Mouse (Mus musculus): ENCODE measurements around the gene Sf3a1. TPM values are rescaled to one million over a fixed set of nuclear protein-coding genes. Genes with fewer than 3 reads are reported as not detected.

Gene Sf3a1
- polyA plus RNA-seq, 1 experiment, result 24.7 TPM

GRCm38 (mm10) chr11:4206563-4206962, 46.4 kb downstream of the Sf3a1 start:
- Histone ChIP-seq H3K27me3 (ENCODE audit: control insufficient read depth, insufficient read depth, low read length) (no peaks in the 10 kb centered on the region), H3K36me3 (ENCODE audit: control insufficient read depth, insufficient read depth, low read length) (peaks cover 35% of the 10 kb centered on the region), H3K27ac (ENCODE audit: insufficient read depth, low read depth, low read length) (no peak overlapping the region), H3K4me1 (ENCODE audit: control insufficient read depth, insufficient read depth, insufficient read length, low read length) (peaks cover 8% of the 10 kb centered on the region), H3K4me3 (ENCODE audit: low read depth, low read length) (no peak overlapping the region)
- 73% methylated on average over 6 of the region's 6 CpGs for WGBS
- TF ChIP-seq CTCF (IDR thresholded peaks at IDR 0.05; ENCODE audit: extremely low read depth, insufficient read length, insufficient replicate concordance, low read depth, low read length), result no peak
- no peak for TF ChIP-seq POLR2A (IDR thresholded peaks at IDR 0.05; ENCODE audit: low read depth, low read length)

DNA sequence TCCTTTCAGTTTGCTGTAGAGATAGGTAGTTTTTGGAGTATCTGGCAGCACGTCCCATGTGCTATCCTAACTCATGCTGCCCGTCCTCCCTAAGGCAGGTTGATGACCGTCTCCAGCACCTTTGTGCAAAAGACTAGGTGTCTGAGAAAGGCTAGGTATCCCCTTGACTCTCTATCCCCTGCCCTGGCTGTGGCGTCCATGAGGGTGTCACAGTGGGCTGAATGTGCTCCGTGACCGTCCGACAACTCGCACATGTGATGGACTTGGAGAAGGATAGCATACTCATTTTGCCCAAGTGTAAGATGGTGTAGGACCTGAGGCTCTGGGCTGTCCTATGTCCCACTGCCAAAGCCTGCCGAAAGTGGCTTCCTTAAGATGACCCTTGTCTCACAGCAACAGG, 47.5 kb downstream of the Sf3a1 start:
- TF ChIP-seq POLR2A (IDR thresholded peaks at IDR 0.05; ENCODE audit: low read depth, low read length) (no peak), CTCF (IDR thresholded peaks at IDR 0.05; ENCODE audit: extremely low read depth, insufficient read length, insufficient replicate concordance, low read depth, low read length) (no peak)
- Histone ChIP-seq H3K27ac (ENCODE audit: insufficient read depth, low read depth, low read length) (no peak overlapping the region), H3K4me3 (ENCODE audit: low read depth, low read length) (no peak overlapping the region), H3K4me1 (ENCODE audit: control insufficient read depth, insufficient read depth, insufficient read length, low read length) (peaks cover 8% of the 10 kb centered on the region), H3K36me3 (ENCODE audit: control insufficient read depth, insufficient read depth, low read length) (peaks cover 35% of the 10 kb centered on the region), H3K27me3 (ENCODE audit: control insufficient read depth, insufficient read depth, low read length) (no peaks in the 10 kb centered on the region)
- 94% methylated on average over 9 of the region's 9 CpGs for WGBS

DNA sequence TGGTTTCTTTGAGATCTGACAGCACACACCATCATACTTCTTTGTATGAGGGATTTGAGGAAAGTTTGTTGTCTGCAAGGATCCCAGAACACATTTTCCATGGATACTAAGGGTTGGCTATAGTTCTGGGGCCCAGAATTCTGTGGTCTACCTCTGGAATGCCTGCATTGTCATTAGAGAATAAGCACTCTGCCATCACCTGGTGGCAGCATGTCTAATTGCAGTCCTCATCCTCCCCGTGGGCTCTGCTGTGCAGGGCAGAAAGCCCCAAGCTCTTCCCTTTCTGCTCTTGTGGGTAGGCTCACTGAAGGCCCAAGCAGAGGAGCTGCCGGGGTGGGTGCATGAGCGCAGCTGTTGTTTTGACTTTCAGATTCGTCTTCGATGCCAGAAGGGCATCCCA, 49.4 kb downstream of the Sf3a1 start:
- H3K4me3 ChIP-seq (ENCODE audit: low read depth, low read length), result no peak overlapping the region
- H3K4me1 ChIP-seq (ENCODE audit: control insufficient read depth, insufficient read depth, insufficient read length, low read length), result no peaks in the 10 kb centered on the region; the same call in 1 of the 2 replicates
- TF ChIP-seq CTCF (IDR thresholded peaks at IDR 0.05; ENCODE audit: extremely low read depth, insufficient read length, insufficient replicate concordance, low read depth, low read length) (no peak), POLR2A (IDR thresholded peaks at IDR 0.05; ENCODE audit: low read depth, low read length) (no peak)
- no peak overlapping the region for H3K27ac ChIP-seq (ENCODE audit: insufficient read depth, low read depth, low read length)
- H3K36me3 ChIP-seq (ENCODE audit: control insufficient read depth, insufficient read depth, low read length), result peaks cover 53% of the 10 kb centered on the region
- 81% methylated on average over 5 of the region's 5 CpGs for WGBS
- H3K27me3 ChIP-seq (ENCODE audit: control insufficient read depth, insufficient read depth, low read length), result no peaks in the 10 kb centered on the region

DNA sequence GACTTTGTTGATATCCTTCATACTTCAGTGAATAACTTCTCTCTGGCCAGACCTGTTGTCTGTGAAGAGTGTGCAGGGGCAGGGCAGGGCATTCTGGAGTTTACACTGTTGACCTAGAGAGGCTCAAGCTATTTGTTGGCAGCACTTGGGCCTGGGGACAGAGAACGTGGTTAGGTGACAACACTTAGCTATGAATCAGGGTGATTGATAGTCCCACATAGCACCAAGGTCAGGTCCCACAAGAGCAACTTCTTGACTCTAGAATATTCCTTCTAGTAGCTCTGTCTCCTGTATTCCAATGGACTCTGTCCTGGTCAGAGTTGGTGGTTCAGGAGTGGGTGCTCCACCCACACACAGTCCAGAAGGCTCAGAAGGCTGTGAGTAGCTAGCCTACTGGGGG, 50.6 kb downstream of the Sf3a1 start:
- 74% methylated on average over 1 of the region's 1 CpGs for WGBS
- Histone ChIP-seq H3K27me3 (ENCODE audit: control insufficient read depth, insufficient read depth, low read length) (no peaks in the 10 kb centered on the region), H3K4me3 (ENCODE audit: low read depth, low read length) (no peak overlapping the region), H3K36me3 (ENCODE audit: control insufficient read depth, insufficient read depth, low read length) (peaks cover 57% of the 10 kb centered on the region), H3K4me1 (ENCODE audit: control insufficient read depth, insufficient read depth, insufficient read length, low read length) (no peaks in the 10 kb centered on the region), H3K27ac (ENCODE audit: insufficient read depth, low read depth, low read length) (no peak overlapping the region)
- TF ChIP-seq CTCF (IDR thresholded peaks at IDR 0.05; ENCODE audit: extremely low read depth, insufficient read length, insufficient replicate concordance, low read depth, low read length), result no peak
- no peak for TF ChIP-seq POLR2A (IDR thresholded peaks at IDR 0.05; ENCODE audit: low read depth, low read length)

GRCm38 (mm10) chr11:4213107-4213506, 53.0 kb downstream of the Sf3a1 start:
- peaks cover 3% of the 10 kb centered on the region; the same call in 1 of the 2 replicates for H3K4me1 ChIP-seq (ENCODE audit: control insufficient read depth, insufficient read depth, insufficient read length, low read length)
- H3K27ac ChIP-seq (ENCODE audit: insufficient read depth, low read depth, low read length), result no peak overlapping the region
- WGBS, result 92% methylated on average over 10 of the region's 10 CpGs
- no peak overlapping the region for H3K4me3 ChIP-seq (ENCODE audit: low read depth, low read length)
- no peaks in the 10 kb centered on the region for H3K27me3 ChIP-seq (ENCODE audit: control insufficient read depth, insufficient read depth, low read length)
- TF ChIP-seq CTCF (IDR thresholded peaks at IDR 0.05; ENCODE audit: extremely low read depth, insufficient read length, insufficient replicate concordance, low read depth, low read length), result no peak
- no peak for TF ChIP-seq POLR2A (IDR thresholded peaks at IDR 0.05; ENCODE audit: low read depth, low read length)
- H3K36me3 ChIP-seq (ENCODE audit: control insufficient read depth, insufficient read depth, low read length), result peaks cover 44% of the 10 kb centered on the region

DNA sequence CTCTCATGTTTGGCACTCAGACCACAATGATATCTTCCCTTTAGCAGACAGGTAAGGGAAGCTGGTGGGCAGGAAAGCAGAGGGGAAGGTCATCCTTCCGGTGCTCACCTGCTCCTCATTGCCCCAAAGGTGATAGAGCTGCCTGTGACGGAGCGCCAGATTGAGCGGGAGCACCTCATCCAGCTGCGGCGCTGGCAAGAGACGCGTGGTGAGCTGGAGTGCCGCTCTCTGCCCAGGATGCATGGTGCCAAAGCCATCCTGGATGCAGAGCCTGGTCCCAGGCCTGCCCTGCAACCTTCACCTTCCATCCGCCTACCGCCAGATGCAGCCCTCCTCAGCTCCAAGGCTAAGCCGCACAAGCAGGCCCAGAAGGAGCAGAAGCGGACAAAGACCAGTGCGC, 54.4 kb downstream of the Sf3a1 start:
- Histone ChIP-seq H3K36me3 (ENCODE audit: control insufficient read depth, insufficient read depth, low read length) (peaks cover 37% of the 10 kb centered on the region), H3K4me3 (ENCODE audit: low read depth, low read length) (no peak overlapping the region), H3K4me1 (ENCODE audit: control insufficient read depth, insufficient read depth, insufficient read length, low read length) (peaks cover 7% of the 10 kb centered on the region), H3K27me3 (ENCODE audit: control insufficient read depth, insufficient read depth, low read length) (no peaks in the 10 kb centered on the region), H3K27ac (ENCODE audit: insufficient read depth, low read depth, low read length) (no peak overlapping the region)
- TF ChIP-seq POLR2A (IDR thresholded peaks at IDR 0.05; ENCODE audit: low read depth, low read length) (no peak), CTCF (IDR thresholded peaks at IDR 0.05; ENCODE audit: extremely low read depth, insufficient read length, insufficient replicate concordance, low read depth, low read length) (no peak)
- WGBS, result 93% methylated on average over 14 of the region's 14 CpGs

- no peak overlapping the region for H3K27ac ChIP-seq (ENCODE audit: insufficient read depth, low read depth, low read length)
- peaks cover 7% of the 10 kb centered on the region for H3K4me1 ChIP-seq (ENCODE audit: control insufficient read depth, insufficient read depth, insufficient read length, low read length)
- TF ChIP-seq POLR2A (IDR thresholded peaks at IDR 0.05; ENCODE audit: low read depth, low read length) (no peak), CTCF (IDR thresholded peaks at IDR 0.05; ENCODE audit: extremely low read depth, insufficient read length, insufficient replicate concordance, low read depth, low read length) (no peak)
- WGBS, result 87% methylated on average over 10 of the region's 10 CpGs
- H3K36me3 ChIP-seq (ENCODE audit: control insufficient read depth, insufficient read depth, low read length), result peaks cover 33% of the 10 kb centered on the region
- H3K4me3 ChIP-seq (ENCODE audit: low read depth, low read length), result no peak overlapping the region
- no peaks in the 10 kb centered on the region for H3K27me3 ChIP-seq (ENCODE audit: control insufficient read depth, insufficient read depth, low read length)
Observed at GRCm38 (mm10) chr11:4215061-4215460, 54.9 kb downstream of the Sf3a1 start.

Measured in small intestine, adult 2 months (tissue).